Mouse (Mus musculus): Measurements from ENCODE around the gene Slc22a16. TPM values are rescaled to one million over a fixed set of nuclear protein-coding genes. Genes with fewer than 3 reads are reported as not detected.
A peak's percentile ranks its signal among the peaks of the same experiment; 100 is the strongest.

Gene Slc22a16
- polyA plus RNA-seq (2012; rRNA removed) (0.04 TPM in 1 of 2 replicates, not detected in the other), polyA plus RNA-seq (2014; fragmentation: Nextera tagmentation; extraction: Ambion mirVana) (not detected in 2 replicates)

DNA sequence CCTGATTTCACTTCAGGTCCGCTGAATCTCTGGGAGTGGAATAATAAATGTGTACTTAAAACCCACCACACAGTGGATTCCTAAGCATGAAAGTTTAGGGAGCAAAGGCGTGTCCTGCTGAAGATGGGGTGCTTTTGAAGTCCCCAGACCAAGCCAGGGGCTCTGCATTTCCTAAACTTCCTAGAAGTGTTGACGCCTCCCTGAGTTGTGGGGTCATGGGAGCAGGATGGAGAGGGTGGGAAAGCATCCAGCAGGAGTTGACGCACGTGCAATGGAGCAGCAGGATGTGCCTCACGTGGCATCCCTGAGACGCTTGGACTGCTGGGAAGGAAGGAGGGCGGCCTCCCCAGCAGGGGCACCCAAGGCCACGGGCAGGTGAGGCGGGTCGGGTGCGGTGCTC, at the start of gene Slc22a16:
TSS of gene Slc22a16 (plus strand) at position 301 of the 400 bp plus-strand sequence.
- WGBS, result 91% methylated on average over 12 of the region's 12 CpGs
- no peak for TF ChIP-seq POLR2A (IDR thresholded peaks at IDR 0.05; ENCODE audit: borderline replicate concordance, extremely low read depth, insufficient read depth, insufficient read length)
- H3K4me3 ChIP-seq (replicated peaks; ENCODE audit: low read length), result no peak within 1 kb of the TSS
- H3K36me3 ChIP-seq (ENCODE audit: control insufficient read depth, insufficient read depth, low read length), result no peaks in the 10 kb centered on the region
- DNase-seq (ENCODE audit: low spot score) (no peak), ATAC-seq (ENCODE audit: low FRiP score, low read depth) (no peak)
- no peak within 1 kb of the TSS for H3K9ac ChIP-seq (ENCODE audit: low read depth, low read length, severe bottlenecking)
- H3K27ac ChIP-seq (replicated peaks; ENCODE audit: low read depth, low read length), result no peak within 1 kb of the TSS
- H3K9me3 ChIP-seq (ENCODE audit: control insufficient read depth, low read length), result no peaks in the 10 kb centered on the region
- no peaks in the 10 kb centered on the region for H3K4me1 ChIP-seq (ENCODE audit: control insufficient read depth, insufficient read depth, low read length)
- H3K4me2 ChIP-seq (replicated peaks; ENCODE audit: low read depth, low read length, severe bottlenecking), result no peak within 1 kb of the TSS
- H3K27me3 ChIP-seq (ENCODE audit: control insufficient read depth, insufficient read depth, low read length), result no peaks in the 10 kb centered on the region

DNA sequence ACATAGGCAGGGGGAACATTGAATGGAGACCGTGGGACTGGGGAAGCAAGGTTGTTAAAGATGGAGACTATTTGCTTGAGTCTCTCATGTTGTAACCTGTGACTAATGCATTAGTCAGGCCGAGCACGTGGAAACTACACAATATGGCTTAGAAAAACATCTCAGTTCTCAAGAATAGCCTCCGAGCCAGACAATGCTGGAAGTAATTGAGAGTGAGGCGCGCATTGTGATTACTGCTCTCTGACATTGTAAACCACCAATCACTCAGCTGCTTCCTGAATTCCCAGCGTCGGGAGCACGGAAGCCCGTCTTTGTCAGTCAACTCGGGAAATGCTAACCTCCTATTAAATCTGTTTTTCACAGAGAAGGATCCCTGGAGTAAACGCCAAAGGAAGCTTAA, 48.6 kb upstream of the Slc22a16 start:
- no peaks in the 10 kb centered on the region for H3K36me3 ChIP-seq (ENCODE audit: control insufficient read depth, insufficient read depth, low read length)
- WGBS, result 41% methylated on average over 12 of the region's 12 CpGs
- no peak for TF ChIP-seq POLR2A (IDR thresholded peaks at IDR 0.05; ENCODE audit: borderline replicate concordance, extremely low read depth, insufficient read depth, insufficient read length)
- H3K4me3 ChIP-seq (replicated peaks; ENCODE audit: low read length), result no peak overlapping the region
- peaks cover 5% of the 10 kb centered on the region; the same call in 1 of the 2 replicates for H3K4me1 ChIP-seq (ENCODE audit: control insufficient read depth, insufficient read depth, low read length)
- no peak overlapping the region for H3K9ac ChIP-seq (ENCODE audit: low read depth, low read length, severe bottlenecking)
- H3K27me3 ChIP-seq (ENCODE audit: control insufficient read depth, insufficient read depth, low read length), result no peaks in the 10 kb centered on the region
- no peaks in the 10 kb centered on the region for H3K9me3 ChIP-seq (ENCODE audit: control insufficient read depth, low read length)
- no peak for DNase-seq (ENCODE audit: low spot score)
- H3K4me2 ChIP-seq (replicated peaks; ENCODE audit: low read depth, low read length, severe bottlenecking), result 0 out of 2 replicates have a peak overlapping the region, but pooled peaks have one; percentile 1
- peak; percentile 46 for ATAC-seq (ENCODE audit: low FRiP score, low read depth)
- no peak overlapping the region for H3K27ac ChIP-seq (replicated peaks; ENCODE audit: low read depth, low read length)

DNA sequence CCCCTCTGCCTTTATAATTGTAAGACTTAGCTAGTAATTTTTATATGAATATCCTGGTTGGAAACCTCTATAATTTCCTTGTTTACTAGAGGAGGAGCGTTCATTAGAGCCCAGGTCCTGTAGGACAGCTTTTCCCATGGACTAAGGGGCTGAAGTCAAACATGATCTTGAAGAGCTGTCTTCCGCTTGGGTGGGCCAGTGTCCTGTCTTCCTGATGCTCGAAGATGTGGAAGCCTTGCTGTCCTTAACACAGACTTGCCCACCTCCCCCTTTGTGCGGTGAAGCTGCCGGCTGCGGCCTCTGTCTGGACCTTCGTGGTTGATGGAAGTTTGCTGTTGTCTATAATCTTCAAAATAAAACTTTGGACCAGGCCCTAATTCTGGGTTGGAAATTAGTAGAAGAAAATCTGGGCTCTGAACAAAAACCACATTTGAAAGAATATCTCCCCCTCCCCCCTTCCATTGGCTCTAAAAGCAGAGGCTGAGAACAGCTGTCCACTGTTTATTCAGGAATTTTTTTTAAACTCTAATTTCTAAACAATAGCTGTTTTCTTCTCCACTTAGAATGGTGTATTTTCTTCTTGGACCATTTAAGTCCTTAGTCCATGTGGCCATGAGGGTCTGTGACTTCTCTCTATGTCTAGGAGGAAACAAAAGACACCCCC, 46.7 kb upstream of the Slc22a16 start:
- no peak for ATAC-seq (ENCODE audit: low FRiP score, low read depth)
- TF ChIP-seq POLR2A (IDR thresholded peaks at IDR 0.05; ENCODE audit: borderline replicate concordance, extremely low read depth, insufficient read depth, insufficient read length), result no peak
- Histone ChIP-seq H3K4me1 (ENCODE audit: control insufficient read depth, insufficient read depth, low read length) (peaks cover 7% of the 10 kb centered on the region; the same call in 1 of the 2 replicates), H3K27me3 (ENCODE audit: control insufficient read depth, insufficient read depth, low read length) (no peaks in the 10 kb centered on the region), H3K36me3 (ENCODE audit: control insufficient read depth, insufficient read depth, low read length) (no peaks in the 10 kb centered on the region), H3K27ac (replicated peaks; ENCODE audit: low read depth, low read length) (no peak overlapping the region), H3K4me2 (replicated peaks; ENCODE audit: low read depth, low read length, severe bottlenecking) (no peak overlapping the region), H3K9ac (ENCODE audit: low read depth, low read length, severe bottlenecking) (no peak overlapping the region), H3K4me3 (replicated peaks; ENCODE audit: low read length) (no peak overlapping the region), H3K9me3 (ENCODE audit: control insufficient read depth, low read length) (no peaks in the 10 kb centered on the region)
- 76% methylated on average over 7 of the region's 7 CpGs for WGBS
- no peak for DNase-seq (ENCODE audit: low spot score)

DNA sequence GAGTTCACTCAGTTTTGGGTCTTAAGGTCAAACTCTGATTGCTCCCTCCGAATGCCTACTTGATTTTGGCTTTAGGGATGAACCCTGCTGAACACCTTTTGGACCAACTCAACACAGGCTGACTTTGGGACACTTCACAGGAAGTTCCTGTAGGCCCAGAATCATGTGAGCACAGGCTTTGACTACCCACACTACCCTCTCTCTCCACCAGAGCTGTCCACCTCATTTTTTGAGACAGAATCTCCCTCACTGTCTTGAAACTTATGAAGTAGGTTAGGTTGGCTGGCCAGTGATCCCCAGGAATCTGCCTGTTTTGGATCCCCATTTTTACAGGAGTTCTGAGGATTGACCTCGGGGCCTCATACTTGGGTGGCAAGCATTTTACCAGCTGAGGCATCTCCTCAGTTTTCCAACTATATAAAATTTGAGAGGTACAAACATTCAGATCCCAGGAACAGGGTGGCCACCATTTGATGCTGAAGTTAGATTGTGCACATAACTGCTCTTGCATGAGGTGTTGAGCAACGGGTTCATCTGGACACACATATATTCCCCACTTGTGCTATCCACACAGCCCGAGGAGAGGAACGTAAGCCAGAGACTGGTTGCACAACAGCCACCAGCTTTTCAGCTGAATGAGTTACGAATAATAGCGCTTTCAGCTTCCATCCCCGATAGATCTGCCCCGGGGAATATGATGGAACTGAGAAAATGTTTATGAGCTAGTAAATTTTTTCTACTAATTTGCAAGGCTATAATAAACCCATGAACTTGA, 45.9 kb upstream of the Slc22a16 start:
- WGBS, result 38% methylated on average over 9 of the region's 9 CpGs

DNA sequence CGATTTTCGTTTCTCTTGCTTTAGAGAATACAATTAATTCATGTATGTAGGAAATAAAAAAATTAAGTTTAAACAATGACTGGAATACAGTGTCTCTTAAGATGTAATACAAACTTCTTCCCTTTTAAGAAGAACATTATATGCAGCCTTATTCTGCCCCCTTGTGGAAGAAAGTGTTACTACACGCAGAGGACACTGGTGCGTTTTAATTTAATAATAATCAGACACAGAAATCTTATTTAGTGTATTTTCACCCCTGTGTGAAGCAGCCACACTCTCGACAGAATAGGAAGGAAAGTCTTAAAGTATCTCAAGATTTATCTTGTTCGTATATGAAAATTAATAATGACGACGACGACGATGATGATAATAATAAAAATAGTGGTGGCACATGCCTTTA, 45.1 kb upstream of the Slc22a16 start:
- DNase-seq (ENCODE audit: low spot score) (peak; percentile 77), ATAC-seq (ENCODE audit: low FRiP score, low read depth) (no peak)
- no peaks in the 10 kb centered on the region for H3K27me3 ChIP-seq (ENCODE audit: control insufficient read depth, insufficient read depth, low read length)
- no peak for TF ChIP-seq POLR2A (IDR thresholded peaks at IDR 0.05; ENCODE audit: borderline replicate concordance, extremely low read depth, insufficient read depth, insufficient read length)
- WGBS, result 32% methylated on average over 10 of the region's 10 CpGs
- no peak overlapping the region for H3K4me3 ChIP-seq (replicated peaks; ENCODE audit: low read length)
- H3K9ac ChIP-seq (ENCODE audit: low read depth, low read length, severe bottlenecking), result no peak overlapping the region
- no peak overlapping the region for H3K4me2 ChIP-seq (replicated peaks; ENCODE audit: low read depth, low read length, severe bottlenecking)
- no peak overlapping the region for H3K27ac ChIP-seq (replicated peaks; ENCODE audit: low read depth, low read length)
- H3K9me3 ChIP-seq (ENCODE audit: control insufficient read depth, low read length), result no peaks in the 10 kb centered on the region
- peaks cover 7% of the 10 kb centered on the region; the same call in 1 of the 2 replicates for H3K4me1 ChIP-seq (ENCODE audit: control insufficient read depth, insufficient read depth, low read length)
- no peaks in the 10 kb centered on the region for H3K36me3 ChIP-seq (ENCODE audit: control insufficient read depth, insufficient read depth, low read length)

More for the DNA sequence above, 45.9 kb upstream of the Slc22a16 start:
- Histone ChIP-seq H3K27me3 (ENCODE audit: control insufficient read depth, insufficient read depth, low read length) (no peaks in the 10 kb centered on the region), H3K4me2 (replicated peaks; ENCODE audit: low read depth, low read length, severe bottlenecking) (no peak overlapping the region), H3K4me3 (replicated peaks; ENCODE audit: low read length) (no peak overlapping the region), H3K36me3 (ENCODE audit: control insufficient read depth, insufficient read depth, low read length) (no peaks in the 10 kb centered on the region), H3K27ac (replicated peaks; ENCODE audit: low read depth, low read length) (no peak overlapping the region), H3K4me1 (ENCODE audit: control insufficient read depth, insufficient read depth, low read length) (peaks cover 7% of the 10 kb centered on the region; the same call in 1 of the 2 replicates), H3K9ac (ENCODE audit: low read depth, low read length, severe bottlenecking) (no peak overlapping the region), H3K9me3 (ENCODE audit: control insufficient read depth, low read length) (no peaks in the 10 kb centered on the region)
- no peak for TF ChIP-seq POLR2A (IDR thresholded peaks at IDR 0.05; ENCODE audit: borderline replicate concordance, extremely low read depth, insufficient read depth, insufficient read length)
- DNase-seq (ENCODE audit: low spot score), result no peak
- no peak for ATAC-seq (ENCODE audit: low FRiP score, low read depth)

Measured in limb, embryonic 14.5 days (tissue).